Mouse (Mus musculus): ENCODE measurements around the gene Chmp1a. TPM values are rescaled to one million over a fixed set of nuclear protein-coding genes. Genes with fewer than 3 reads are reported as not detected.
"Not testable (repeated sequence)": the region's sequence is repeated elsewhere in the genome, so short reads cannot be mapped to it uniquely, and the experiment has no call there.

Chmp1a gene
- total RNA-seq, 2 experiments from 2014 or later: 57.2 to 68.0 TPM

GRCm38 (mm10) chr8:123232553-123232952, 20.0 kb upstream of the Chmp1a start:
- DNase-seq (ENCODE audit: low spot score): no peak

GRCm38 (mm10) chr8:123231742-123232141, 19.2 kb upstream of the Chmp1a start:
- no peak for DNase-seq (ENCODE audit: low spot score)

DNA sequence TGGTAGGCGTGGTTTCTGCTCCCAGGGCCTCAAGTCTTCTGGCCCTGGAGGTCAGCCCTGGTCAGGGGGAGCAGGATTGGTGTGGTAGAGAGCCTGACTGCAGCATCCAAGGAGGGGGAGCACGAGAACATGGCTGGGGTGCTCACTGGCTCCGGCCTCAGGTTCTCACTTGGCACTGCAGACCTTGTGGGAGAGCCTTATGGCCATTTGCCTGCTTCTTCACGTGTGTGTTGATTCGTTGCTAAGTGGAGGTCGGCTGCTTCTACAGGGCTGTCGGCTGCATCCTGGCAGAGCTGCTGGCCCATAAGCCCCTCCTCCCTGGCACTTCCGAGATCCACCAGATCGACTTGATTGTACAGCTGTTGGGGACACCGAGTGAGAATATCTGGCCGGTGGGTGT, 17.8 kb upstream of the Chmp1a start:
- DNase-seq (ENCODE audit: low spot score): not testable (repeated sequence)

- no peak for DNase-seq (ENCODE audit: low spot score)
Observed at GRCm38 (mm10) chr8:123228416-123228815, 15.9 kb upstream of the Chmp1a start.

- DNase-seq (ENCODE audit: low spot score): peak; percentile 94
Observed at GRCm38 (mm10) chr8:123224278-123225266, 12.0 kb upstream of the Chmp1a start, which contains the start of gene Cdk10. Cdk10 (plus strand) TSS chr8:123224842.

GRCm38 (mm10) chr8:123220917-123221316, 8.4 kb upstream of the Chmp1a start:
- no peak for DNase-seq (ENCODE audit: low spot score)

- no peak for DNase-seq (ENCODE audit: low spot score)
Observed at GRCm38 (mm10) chr8:123215430-123215829, 2.9 kb upstream of the Chmp1a start.

- DNase-seq (ENCODE audit: low spot score): no peak
Observed at GRCm38 (mm10) chr8:123213118-123213772, 682 bp upstream of the Chmp1a start.

DNA sequence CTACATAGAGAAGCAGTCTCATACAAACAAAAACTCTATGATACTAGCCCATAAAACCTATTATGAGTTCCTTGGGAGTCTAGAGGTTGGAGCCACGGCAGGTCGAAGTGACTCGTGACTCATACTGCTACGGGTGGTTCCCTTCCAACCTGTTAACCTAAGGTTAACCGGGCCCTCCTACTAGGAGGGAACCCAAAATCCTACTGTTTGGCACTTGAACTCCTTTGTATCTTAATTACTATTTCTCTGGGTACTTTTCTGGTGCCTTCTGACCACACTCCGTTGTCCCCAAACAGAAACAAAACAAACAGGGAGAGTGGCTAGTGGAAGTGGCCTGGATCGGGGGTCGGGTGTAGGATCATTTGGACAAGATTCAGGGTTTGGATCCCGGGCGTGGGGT, 687 bp downstream of the Chmp1a start:
- DNase-seq (ENCODE audit: low spot score): no peak

- no peak for DNase-seq (ENCODE audit: low spot score)
Observed at GRCm38 (mm10) chr8:123203571-123203970, 9.0 kb downstream of the Chmp1a start.

DNA sequence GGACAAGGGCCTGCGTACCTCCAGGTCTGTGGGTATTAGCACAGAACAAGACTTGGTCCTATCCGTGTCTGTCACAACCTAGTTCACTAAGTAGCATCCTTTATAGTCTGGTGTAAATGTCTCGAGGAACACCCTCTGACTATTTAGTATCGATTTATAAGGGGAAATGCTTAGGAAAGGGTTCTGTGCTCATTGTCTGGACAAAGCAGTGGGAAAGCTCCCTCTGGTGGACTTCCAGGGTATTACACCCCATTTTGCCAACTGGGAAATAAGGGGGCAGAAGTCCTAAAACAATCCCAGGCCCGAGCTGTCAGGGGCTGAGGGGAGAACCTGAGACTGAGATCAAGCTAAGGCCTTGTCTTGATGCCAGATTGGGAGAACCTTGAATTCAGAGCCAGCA, 10.3 kb downstream of the Chmp1a start:
- peak; percentile 69 for DNase-seq (ENCODE audit: low spot score)

DNA sequence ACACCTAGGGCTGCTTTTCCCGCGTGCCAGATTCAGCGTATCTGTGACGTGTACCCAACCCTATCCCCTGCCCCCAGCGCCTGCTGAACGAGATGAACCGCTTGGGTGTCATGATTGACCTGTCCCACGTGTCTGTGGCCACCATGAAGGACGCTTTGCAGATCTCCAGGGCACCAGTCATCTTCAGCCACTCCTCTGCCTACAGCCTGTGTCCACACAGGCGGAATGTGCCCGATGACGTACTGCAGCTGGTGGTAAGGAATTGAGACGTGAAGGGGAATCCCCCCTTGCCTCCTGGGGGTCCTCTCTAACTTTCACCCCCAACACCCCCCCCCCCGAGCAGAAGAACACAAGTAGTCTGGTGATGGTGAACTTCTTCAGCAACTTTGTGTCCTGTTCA, 12.7 kb downstream of the Chmp1a start:
- DNase-seq (ENCODE audit: low spot score): no peak

DNA sequence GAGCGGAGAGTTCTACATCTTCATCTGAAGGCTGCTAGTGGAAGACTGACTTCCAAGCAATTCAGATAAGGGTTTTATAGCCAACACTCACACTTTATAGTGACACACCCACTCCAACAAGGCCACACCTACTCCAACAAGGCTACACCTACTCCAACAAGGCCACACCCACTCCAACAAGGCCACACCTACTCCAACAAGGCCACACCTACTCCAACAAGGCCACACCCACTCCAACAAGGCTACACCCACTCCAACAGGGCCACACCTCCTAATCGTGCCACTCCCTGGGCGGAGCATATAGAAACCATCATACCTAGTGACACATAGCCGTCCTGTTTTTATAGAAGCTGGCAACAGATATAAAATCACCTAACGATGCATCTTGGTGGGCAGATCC, 15.5 kb downstream of the Chmp1a start:
- DNase-seq (ENCODE audit: low spot score): not testable (repeated sequence)

DNA sequence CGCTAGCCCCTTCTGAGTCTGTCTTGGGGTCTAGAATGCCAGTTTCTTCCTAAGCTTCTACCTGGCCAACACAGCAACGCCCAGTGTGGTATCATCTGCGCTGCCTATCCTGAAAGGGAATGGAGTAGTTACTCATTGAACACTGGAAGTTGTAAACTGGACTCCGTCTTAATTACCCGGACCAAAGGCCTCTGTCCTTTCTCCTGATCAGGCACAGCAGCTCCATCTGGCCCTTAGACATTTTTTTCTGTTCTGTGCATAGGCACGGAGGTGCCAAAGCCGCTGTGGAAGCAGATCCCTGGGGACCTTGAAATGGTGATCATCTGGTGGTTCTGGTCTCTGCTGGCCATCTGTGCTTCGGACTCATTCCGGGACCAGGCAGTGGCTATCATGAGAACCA, 18.8 kb downstream of the Chmp1a start:
- no peak for DNase-seq (ENCODE audit: low spot score)

GRCm38 (mm10) chr8:123191908-123192307, 20.7 kb downstream of the Chmp1a start:
- no peak for DNase-seq (ENCODE audit: low spot score)

DNA sequence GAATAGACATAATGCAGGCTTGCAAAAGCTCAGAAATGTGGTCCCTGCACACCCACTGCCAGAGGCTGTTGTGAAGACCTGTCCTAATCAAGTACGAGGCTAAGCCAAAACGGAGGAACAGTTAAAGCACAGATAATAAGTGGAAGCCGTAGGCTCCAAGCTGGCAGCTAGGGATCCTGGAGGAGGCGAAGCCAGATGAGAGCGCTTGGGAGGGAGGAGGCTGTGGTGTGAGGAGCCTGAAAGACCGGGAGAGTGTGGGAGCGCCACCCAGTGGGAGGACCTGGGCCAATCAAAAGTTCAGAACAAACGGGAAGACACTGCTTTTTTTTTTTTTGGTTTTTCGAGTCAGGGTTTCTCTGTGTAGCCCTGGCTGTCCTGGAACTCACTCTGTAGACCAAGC, 21.9 kb downstream of the Chmp1a start:
- peak; percentile 79 for DNase-seq (ENCODE audit: low spot score)

DNA sequence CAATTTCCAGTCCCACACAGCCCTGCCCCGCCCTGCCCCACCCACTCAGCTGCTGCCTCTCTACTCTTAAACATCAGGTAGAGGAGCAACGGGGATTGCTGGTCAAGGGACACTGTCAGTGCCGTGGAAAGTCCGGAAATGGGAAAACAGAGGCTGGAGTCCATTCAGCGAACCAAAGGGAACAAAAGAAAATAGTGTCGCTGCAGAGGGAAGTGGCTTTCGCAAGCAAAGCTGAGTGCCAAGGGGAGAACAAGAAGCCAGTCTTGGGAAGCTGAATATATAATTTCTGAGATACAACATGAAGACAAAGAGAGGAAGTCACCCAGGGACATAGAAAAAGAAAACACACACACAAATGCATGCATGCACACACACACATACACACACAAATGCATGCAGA, 23.7 kb downstream of the Chmp1a start:
- no peak for DNase-seq (ENCODE audit: low spot score)

DNA sequence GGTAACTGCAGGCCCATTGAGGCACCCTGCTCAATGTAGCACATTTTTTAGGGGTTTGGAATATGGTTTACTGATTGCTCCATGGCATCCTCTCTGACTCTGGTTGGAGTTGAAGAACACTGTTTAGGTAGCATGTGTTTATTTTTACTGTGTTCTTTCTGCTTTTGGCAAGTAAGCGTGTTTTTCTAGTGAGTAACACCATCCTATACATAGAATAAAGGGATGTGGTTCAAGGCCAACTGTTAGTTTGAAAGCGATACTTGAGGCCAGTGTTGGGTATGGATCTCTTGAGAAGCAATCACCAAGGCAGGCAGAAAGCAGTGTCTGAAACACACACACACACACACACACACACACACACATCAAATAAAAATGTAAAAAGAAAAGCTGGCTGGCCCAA, 24.6 kb downstream of the Chmp1a start:
- DNase-seq (ENCODE audit: low spot score): no peak

- DNase-seq (ENCODE audit: low spot score): peak; percentile 83
Observed at GRCm38 (mm10) chr8:123185566-123186409, 26.8 kb downstream of the Chmp1a start, which contains the start of gene Dpep1. Dpep1 (plus strand) TSS chr8:123186242.

- peak; percentile 83 for DNase-seq (ENCODE audit: low spot score)
Observed at GRCm38 (mm10) chr8:123181391-123181790, 31.2 kb downstream of the Chmp1a start.

DNA sequence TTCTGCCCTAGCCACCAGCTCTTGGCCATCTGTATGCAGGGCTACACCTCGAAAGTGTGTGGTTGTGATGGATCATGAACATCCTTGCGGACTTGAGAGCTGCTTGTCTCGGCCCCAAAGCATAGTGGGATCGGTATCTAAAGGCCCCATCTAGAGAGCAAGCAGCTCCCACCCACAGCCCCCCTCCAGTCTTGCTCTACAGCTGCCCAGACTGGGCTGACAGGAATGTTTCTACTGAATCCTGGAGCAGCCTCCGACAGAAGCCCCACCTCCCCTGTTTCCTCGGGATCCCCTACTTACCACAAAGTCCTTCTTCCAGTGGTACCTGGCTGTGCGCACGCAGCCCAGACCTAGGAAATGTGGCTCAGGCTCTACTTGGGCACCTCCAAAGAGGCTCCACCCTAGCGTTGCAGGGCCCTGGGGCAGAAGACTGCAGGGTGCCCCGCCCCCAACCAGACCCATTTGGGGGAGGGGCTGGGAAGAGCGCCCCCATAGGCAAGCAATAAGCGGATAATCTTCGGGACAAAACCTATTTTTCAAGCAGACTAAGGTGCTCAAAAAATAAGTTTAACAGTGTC, 54.6 kb downstream of the Chmp1a start, which contains the start of gene Sult5a1:
Gene Sult5a1, minus strand, starts transcription at position 428 of the 578 bp plus-strand sequence.
- no peak for DNase-seq (ENCODE audit: low spot score)
